Mouse (Mus musculus): ENCODE data around the gene Kcnk1. TPM values are rescaled to one million over a fixed set of nuclear protein-coding genes. Genes with fewer than 3 reads are reported as not detected.

The Kcnk1 gene
- total RNA-seq (2015) (not detected in 2 replicates), total RNA-seq (2017) (not detected in 2 replicates)

GRCm38 (mm10) chr8:125995101-125995986, at the start of gene Kcnk1:
Kcnk1 (plus strand) TSS chr8:125995170.
- no peak for ATAC-seq (replicated peaks; ENCODE audit: poor library complexity)

- no peak for ATAC-seq (replicated peaks; ENCODE audit: poor library complexity)
Observed at GRCm38 (mm10) chr8:125948696-125949308, 46.2 kb upstream of the Kcnk1 start.

DNA sequence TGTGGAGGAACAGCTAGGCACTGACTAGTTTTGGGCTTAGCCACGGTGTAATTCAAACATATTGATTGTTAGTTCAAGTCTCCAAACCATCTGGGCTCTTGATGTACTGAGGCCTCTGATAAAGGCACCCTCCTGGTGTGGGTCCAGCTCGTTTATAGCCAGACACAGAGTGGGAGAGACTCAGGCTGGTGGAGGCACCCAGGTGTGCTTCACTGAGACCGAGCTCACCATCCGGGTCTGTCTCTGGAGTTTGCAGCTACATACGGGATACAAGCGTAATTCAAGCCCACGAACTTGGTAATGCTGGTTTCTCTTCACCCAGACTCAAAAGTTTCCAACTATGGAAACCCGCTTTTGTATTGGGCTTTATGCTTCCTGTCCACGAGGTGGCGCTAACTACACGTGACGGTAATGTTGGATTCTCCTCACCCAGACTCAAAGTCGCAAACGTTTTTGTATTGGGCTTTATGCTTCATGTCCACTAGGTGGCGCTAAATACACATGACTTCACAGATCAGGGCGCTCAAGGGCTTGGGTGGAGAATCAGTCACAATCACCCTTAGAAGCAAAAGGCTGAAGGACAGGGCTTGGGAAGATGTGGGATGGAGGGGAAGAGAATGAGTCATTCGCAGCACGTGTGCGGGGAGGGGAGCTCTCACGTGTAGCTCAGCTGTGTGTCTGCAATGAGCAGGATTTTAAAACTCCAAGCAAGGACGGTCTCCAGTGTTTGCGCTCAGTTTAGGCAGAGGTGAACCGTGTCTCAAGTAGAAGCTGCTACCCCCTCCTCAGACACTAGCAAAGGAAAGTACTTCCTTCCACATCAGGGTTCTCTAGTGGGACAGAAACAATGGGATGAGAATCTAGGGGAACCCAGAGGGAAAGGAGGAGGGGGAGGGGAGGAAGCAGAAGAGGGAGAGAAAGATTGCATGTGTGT, 44.7 kb upstream of the Kcnk1 start:
- ATAC-seq (replicated peaks; ENCODE audit: poor library complexity), result peak; percentile 99

GRCm38 (mm10) chr8:125955671-125956070, 39.3 kb upstream of the Kcnk1 start:
- ATAC-seq (replicated peaks; ENCODE audit: poor library complexity), result peak; percentile 61

DNA sequence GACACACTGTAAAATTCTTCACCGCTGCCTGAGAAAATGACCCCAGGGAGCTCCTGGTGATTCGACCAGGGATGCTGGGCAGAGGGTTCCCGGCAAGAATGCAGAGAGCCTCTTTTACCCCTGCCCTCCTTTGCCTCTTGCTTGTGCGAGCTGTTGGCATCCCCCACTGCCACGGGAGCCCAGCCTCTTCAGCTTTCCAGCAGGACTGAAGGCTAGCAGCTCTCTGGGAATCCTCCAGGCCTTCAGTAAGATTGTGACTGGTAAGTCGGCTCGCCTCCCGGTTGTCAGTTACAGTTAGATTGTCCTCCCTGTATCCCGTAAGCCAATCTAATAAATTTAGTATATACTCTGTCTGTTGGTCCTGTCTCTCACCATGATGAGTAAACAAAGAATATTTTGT, 38.2 kb upstream of the Kcnk1 start:
- no peak for ATAC-seq (replicated peaks; ENCODE audit: poor library complexity)

DNA sequence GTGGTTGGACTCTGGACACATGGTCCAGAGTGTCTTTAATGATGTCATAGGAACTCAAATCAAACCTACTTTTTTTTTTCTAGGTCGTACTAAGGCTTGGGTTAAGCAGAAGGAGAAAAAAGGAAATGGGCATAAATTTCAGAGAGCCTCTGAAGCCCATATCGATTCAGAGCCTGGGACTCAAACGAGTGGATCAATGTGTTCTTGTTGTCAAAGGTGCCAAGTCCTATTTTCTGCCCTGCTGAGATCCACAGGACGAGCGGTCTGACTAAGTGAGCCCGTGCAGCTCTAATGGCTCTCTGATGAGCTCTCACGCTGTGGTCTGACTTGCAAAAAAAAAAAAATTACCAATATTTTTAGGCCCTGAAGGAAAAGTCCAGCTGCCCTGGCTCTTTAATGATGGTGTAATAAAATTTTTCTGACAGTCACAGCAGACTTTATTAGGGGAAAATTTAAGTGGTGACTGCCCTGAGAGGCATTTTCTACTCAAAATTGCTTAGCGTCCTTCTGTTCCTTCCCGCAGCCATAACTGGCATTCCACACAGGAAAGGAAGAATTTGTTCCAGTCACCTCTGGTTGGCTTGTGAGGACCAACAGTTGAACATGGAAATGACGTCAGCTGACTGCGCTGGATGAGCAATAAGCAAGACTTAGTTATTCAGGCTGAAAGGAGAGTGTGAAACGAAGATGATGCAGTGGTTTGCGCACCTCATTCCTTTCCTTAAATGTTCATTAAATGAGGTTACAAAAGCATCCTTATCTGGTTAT, 37.6 kb upstream of the Kcnk1 start:
- no peak for ATAC-seq (replicated peaks; ENCODE audit: poor library complexity)

GRCm38 (mm10) chr8:125957994-125958368, 37.0 kb upstream of the Kcnk1 start:
- ATAC-seq (replicated peaks; ENCODE audit: poor library complexity), result no peak

- no peak for ATAC-seq (replicated peaks; ENCODE audit: poor library complexity)
Observed at GRCm38 (mm10) chr8:125959363-125959771, 35.6 kb upstream of the Kcnk1 start.

DNA sequence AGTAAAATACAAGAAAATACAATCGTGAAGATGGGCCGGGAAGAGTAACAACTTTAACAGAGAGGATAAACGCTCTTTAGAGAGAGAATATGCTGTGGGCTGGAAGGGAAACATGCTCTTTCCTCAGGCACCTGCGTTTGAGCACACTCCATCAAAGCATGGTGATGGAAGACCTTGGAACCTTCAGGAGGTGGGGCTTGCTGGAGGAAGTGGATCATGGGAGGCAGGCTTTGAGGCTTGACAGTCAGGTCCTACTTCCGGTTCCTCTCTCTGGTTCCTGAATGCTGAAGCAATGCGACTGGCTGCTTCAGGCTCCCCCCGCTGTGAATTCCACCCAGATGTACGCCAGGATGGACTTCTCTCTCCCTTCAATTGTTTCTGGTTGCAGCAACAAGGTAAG, 34.9 kb upstream of the Kcnk1 start:
- no peak for ATAC-seq (replicated peaks; ENCODE audit: poor library complexity)

DNA sequence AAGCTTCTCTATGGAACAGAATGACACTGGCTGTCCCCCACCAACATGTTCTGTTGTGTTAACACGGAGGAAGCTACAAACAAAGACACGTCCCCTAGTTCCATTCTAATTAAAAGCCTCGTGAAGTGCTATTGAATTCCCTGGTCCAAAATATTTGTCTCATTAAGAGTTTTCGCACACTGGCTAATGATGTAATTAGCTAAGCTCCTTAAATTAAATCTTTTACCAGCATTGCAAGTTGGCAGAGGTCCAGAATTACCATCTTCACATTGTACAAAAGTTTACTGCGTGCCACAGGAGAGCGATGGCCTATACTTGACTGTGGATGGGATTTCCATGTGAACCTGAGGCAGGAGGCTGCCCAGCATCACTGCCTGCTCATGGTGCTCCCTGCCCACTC, 33.2 kb upstream of the Kcnk1 start:
- ATAC-seq (replicated peaks; ENCODE audit: poor library complexity), result no peak

- no peak for ATAC-seq (replicated peaks; ENCODE audit: poor library complexity)
Observed at GRCm38 (mm10) chr8:125963807-125964211, 31.2 kb upstream of the Kcnk1 start.

DNA sequence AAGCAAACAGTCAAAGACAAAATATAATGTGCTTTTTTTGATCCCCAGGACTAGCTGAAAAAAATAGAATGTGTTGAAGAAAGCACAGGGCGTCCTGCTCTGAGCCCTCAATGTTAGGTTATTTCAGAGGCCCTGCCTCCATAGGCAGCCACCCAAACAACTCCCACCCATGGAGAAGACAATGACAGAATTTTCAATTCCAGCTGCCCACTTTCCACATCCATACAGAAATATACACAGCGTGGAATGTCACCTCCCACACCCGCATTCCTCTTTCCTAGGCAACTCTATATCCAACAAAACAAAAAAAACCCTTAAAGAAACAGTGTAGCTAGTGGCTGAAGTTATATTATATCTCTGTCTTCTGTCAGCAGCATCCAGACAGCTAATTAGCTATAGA, 23.6 kb upstream of the Kcnk1 start:
- ATAC-seq (replicated peaks; ENCODE audit: poor library complexity), result no peak

- ATAC-seq (replicated peaks; ENCODE audit: poor library complexity), result no peak
Observed at GRCm38 (mm10) chr8:125975981-125976380, 19.0 kb upstream of the Kcnk1 start.

DNA sequence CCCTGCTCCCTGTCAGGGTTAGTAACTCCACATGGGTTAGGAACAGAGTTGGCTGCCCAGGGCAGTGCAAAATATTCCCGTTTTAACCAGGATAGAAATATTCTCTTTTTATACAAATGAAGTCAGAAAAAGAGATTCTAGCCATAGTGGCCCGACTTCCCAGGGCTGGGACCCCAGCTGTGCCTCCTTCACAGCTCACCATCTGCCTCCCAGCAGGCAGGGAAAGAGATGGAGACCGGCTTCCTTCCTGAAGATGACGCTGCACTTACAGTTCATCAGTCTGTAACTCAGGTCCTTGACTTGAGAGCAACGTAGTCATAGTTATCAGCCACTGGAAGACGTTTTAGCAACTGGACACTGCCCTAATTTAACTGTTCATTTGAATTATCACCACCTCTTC, 14.1 kb upstream of the Kcnk1 start:
- ATAC-seq (replicated peaks; ENCODE audit: poor library complexity), result no peak

DNA sequence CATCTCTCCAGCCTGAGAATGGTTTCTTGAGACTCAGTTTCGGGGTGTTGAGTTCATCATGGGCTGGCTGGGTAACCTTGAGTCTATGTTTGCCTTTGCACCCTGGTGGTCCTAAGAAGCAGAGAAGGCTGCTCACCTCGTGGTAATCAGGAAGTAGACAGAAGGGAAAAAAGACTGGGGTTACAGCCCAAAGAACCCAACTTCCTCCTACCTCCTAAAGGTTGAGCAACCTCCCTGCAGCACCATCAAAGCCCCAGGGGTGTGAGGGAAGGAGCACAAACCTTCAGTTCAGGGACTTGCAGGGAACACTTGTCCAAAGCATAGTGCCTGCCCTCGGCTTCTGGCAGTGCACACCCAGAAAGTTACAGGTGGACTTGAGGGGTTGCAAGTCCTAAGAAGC, 11.5 kb upstream of the Kcnk1 start:
- peak; percentile 88 for ATAC-seq (replicated peaks; ENCODE audit: poor library complexity)

- ATAC-seq (replicated peaks; ENCODE audit: poor library complexity), result no peak
Observed at GRCm38 (mm10) chr8:125984140-125984539, 10.8 kb upstream of the Kcnk1 start.

DNA sequence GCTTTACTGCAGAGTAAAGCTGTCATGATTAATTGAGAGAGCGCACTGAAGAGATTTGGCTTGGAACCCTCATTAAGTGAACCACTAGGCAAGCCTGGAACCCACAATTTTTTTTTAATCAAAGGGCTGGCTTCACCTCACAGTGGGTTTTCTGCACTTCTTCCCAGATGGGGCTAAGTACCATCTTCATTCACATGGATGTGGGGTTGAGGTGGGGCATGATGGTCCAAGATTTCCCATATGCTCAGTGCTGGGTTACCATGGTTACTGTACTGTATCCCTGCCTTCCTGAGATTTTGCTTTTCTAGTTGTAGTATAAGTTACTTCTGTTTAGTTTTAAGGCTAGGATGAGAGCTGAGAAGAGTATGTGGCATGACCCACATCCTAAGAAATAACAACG, 9.6 kb upstream of the Kcnk1 start:
- ATAC-seq (replicated peaks; ENCODE audit: poor library complexity), result no peak

GRCm38 (mm10) chr8:125986999-125987589, 7.9 kb upstream of the Kcnk1 start:
- ATAC-seq (replicated peaks; ENCODE audit: poor library complexity), result no peak

DNA sequence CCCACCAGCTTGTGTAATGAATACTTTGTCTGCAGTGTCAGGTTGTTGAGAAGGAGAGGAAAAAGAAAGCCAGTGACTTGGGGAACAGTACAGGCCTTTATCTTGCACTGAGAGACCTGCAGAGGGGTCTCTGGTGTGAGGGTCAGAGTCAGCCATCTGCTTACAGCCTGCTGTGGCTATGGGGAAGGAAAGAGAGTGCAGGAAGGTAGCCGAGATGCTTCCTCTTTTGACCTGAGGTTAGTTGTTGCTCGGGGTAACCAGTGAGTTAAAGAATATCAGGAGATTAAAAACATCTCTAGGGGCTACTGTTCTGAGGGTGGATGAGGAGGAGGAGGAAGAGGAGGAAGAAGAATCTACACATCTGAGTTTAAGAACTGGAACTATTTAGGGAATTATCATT, 7.0 kb upstream of the Kcnk1 start:
- peak; percentile 73 for ATAC-seq (replicated peaks; ENCODE audit: poor library complexity)

GRCm38 (mm10) chr8:125993636-125994035, 1.3 kb upstream of the Kcnk1 start:
- ATAC-seq (replicated peaks; ENCODE audit: poor library complexity), result no peak

Measured in megakaryocyte progenitor cell, adult 5-6 weeks (primary cell).